Mouse (Mus musculus): ENCODE data around the gene Trub2. TPM values are rescaled to one million over a fixed set of nuclear protein-coding genes. Genes with fewer than 3 reads are reported as not detected.

The Trub2 gene
- total and polyA plus RNA-seq, 3 experiments, result 32.6 to 41.4 (median 39.0) TPM

GRCm38 (mm10) chr2:29735708-29736107 lies 52.6 kb downstream of the Trub2 start:
- no peak overlapping the region for H3K27ac ChIP-seq (ENCODE audit: insufficient read depth, low read depth)
- dilution Hi-C loops (cut with MboI; ENCODE audit: extremely low pct_ligation_motif_present, extremely low pct_unique_long_range_greater_than_20kb, low sequenced_read_pairs), result no loop called here
- H3K9me3 ChIP-seq (replicated peaks; ENCODE audit: low read length), result no peaks in the 10 kb centered on the region
- H3K27me3 ChIP-seq (replicated peaks), result no peaks in the 10 kb centered on the region
- no peak for DNase-seq (ENCODE audit: extremely low read depth)
- no peak overlapping the region for H3K9ac ChIP-seq (ENCODE audit: insufficient read depth, low read depth)
- peaks cover 0 to 33% of the 10 kb centered on the region in 2 experiments; a peak in 2 of 4 replicates for H3K4me1 ChIP-seq (ENCODE audit: control insufficient read depth in 1 of 2, insufficient read depth in 2 of 2)
- TF ChIP-seq E2F4 (IDR thresholded peaks at IDR 0.05; ENCODE audit: insufficient replicate concordance, low read depth, low read length) (no peak), JUN (IDR thresholded peaks at IDR 0.05; ENCODE audit: insufficient read depth, low read depth, low read length) (no peak), MEF2A (IDR thresholded peaks at IDR 0.05; ENCODE audit: borderline replicate concordance, low read depth, low read length) (no peak), ZKSCAN1 (IDR thresholded peaks at IDR 0.05; ENCODE audit: borderline replicate concordance, low read depth, low read length) (no peak), NELFE (IDR thresholded peaks at IDR 0.05; ENCODE audit: low read depth, low read length) (no peak), RAD21 (IDR thresholded peaks at IDR 0.05; ENCODE audit: low read depth, low read length) (no peak), NRF1 (IDR thresholded peaks at IDR 0.05; ENCODE audit: low read depth, low read length) (no peak), GABPA (IDR thresholded peaks at IDR 0.05; ENCODE audit: insufficient replicate concordance, low read depth, low read length) (no peak), MYC (IDR thresholded peaks at IDR 0.05; ENCODE audit: low read depth, low read length) (no peak), CTCF (conservative IDR thresholded peaks at IDR 0.05 in 1 of 2, IDR thresholded peaks at IDR 0.05 in 1 of 2; ENCODE audit: low read depth in 2 of 2, low read length in 2 of 2) (no peak), POLR2A (IDR thresholded peaks at IDR 0.05; ENCODE audit: low read depth, low read length) (no peak), TCF12 (IDR thresholded peaks at IDR 0.05; ENCODE audit: low read depth, low read length) (no peak), TBP (conservative IDR thresholded peaks at IDR 0.05; ENCODE audit: low read depth, low read length) (no peak), MXI1 (IDR thresholded peaks at IDR 0.05; ENCODE audit: low read depth, low read length) (no peak), POLR2AphosphoS2 (IDR thresholded peaks at IDR 0.05; ENCODE audit: low read depth, low read length) (no peak)
- no peaks in the 10 kb centered on the region for H3K79me2 ChIP-seq (replicated peaks; ENCODE audit: control insufficient read depth, extremely low read depth, insufficient read depth, poor library complexity, severe bottlenecking)
- H3K4me2 ChIP-seq (ENCODE audit: insufficient read depth, low read depth, poor library complexity, severe bottlenecking), result no peak overlapping the region
- no peak overlapping the region for H3K4me3 ChIP-seq (replicated peaks in 1 of 3; ENCODE audit: low read depth in 2 of 3, low read length in 2 of 3, poor library complexity in 1 of 3)
- in situ Hi-C loops (cut with MboI; ENCODE audit: low pct_ligation_motif_present, low pct_unique_long_range_greater_than_20kb, low sequenced_read_pairs), result no loop called here
- H3K36me3 ChIP-seq (replicated peaks in 1 of 2; ENCODE audit: control insufficient read depth in 1 of 2, insufficient read depth in 1 of 2, low read length in 1 of 2), result peaks cover 92 to 98% of the 10 kb centered on the region in 2 experiments

DNA sequence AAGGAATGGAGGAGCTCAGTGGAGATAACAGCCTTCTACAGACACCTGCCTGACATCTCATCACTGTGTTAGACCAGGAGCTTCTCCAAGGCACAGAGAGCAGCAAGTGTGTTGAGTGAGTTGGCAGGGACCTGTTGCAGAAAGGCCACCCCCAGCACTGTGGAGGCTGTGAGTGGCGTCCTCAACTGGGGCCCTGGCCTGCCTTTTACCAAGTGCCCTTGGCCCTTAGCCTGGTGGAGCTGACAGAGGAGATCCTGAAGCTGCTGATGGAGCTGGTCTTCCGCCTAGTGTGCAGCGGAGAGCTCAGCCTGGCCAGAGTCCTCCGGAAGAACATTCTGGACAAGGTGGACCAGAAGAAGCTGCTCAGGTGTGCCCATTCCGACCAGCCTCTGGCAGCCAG lies 55.0 kb downstream of the Trub2 start:
- no peaks in the 10 kb centered on the region for H3K9me3 ChIP-seq (replicated peaks; ENCODE audit: low read length)
- no peak for TF ChIP-seq BHLHE40 (IDR thresholded peaks at IDR 0.05; ENCODE audit: low read depth, low read length)
- TF ChIP-seq MXI1 (IDR thresholded peaks at IDR 0.05; ENCODE audit: low read depth, low read length), result no peak
- TF ChIP-seq ZMIZ1 (IDR thresholded peaks at IDR 0.05; ENCODE audit: low read depth, low read length), result no peak
- TF ChIP-seq RCOR1 (conservative IDR thresholded peaks at IDR 0.05; ENCODE audit: low read depth, low read length), result no peak
- TF ChIP-seq MYC (IDR thresholded peaks at IDR 0.05; ENCODE audit: low read depth, low read length), result no peak
- TF ChIP-seq GABPA (IDR thresholded peaks at IDR 0.05; ENCODE audit: insufficient replicate concordance, low read depth, low read length), result no peak
- TF ChIP-seq ELF1 (IDR thresholded peaks at IDR 0.05; ENCODE audit: low read depth, low read length), result no peak
- TF ChIP-seq SMC3 (IDR thresholded peaks at IDR 0.05; ENCODE audit: low read depth, low read length), result no peak
- H3K4me2 ChIP-seq (ENCODE audit: insufficient read depth, low read depth, poor library complexity, severe bottlenecking), result no peak overlapping the region

More for the DNA sequence above, 55.0 kb downstream of the Trub2 start:
- DNase-seq (ENCODE audit: extremely low read depth), result no peak
- no peaks in the 10 kb centered on the region for H3K79me2 ChIP-seq (replicated peaks; ENCODE audit: control insufficient read depth, extremely low read depth, insufficient read depth, poor library complexity, severe bottlenecking)
- H3K27me3 ChIP-seq (replicated peaks), result no peaks in the 10 kb centered on the region
- H3K4me3 ChIP-seq (replicated peaks in 1 of 3; ENCODE audit: low read depth in 2 of 3, low read length in 2 of 3, poor library complexity in 1 of 3), result no peak overlapping the region
- dilution Hi-C loops (cut with MboI; ENCODE audit: extremely low pct_ligation_motif_present, extremely low pct_unique_long_range_greater_than_20kb, low sequenced_read_pairs), result no loop called here
- H3K36me3 ChIP-seq (replicated peaks in 1 of 2; ENCODE audit: control insufficient read depth in 1 of 2, insufficient read depth in 1 of 2, low read length in 1 of 2), result peaks cover 94 to 98% of the 10 kb centered on the region in 2 experiments
- peaks cover 3 to 33% of the 10 kb centered on the region in 2 experiments; a peak in 3 of 4 replicates for H3K4me1 ChIP-seq (ENCODE audit: control insufficient read depth in 1 of 2, insufficient read depth in 2 of 2)
- in situ Hi-C loops (cut with MboI; ENCODE audit: low pct_ligation_motif_present, low pct_unique_long_range_greater_than_20kb, low sequenced_read_pairs), result no loop called here
- no peak overlapping the region for H3K9ac ChIP-seq (ENCODE audit: insufficient read depth, low read depth)
- no peak overlapping the region for H3K27ac ChIP-seq (ENCODE audit: insufficient read depth, low read depth)
